Mouse (Mus musculus): ENCODE data around the gene Tbx15.

DNA sequence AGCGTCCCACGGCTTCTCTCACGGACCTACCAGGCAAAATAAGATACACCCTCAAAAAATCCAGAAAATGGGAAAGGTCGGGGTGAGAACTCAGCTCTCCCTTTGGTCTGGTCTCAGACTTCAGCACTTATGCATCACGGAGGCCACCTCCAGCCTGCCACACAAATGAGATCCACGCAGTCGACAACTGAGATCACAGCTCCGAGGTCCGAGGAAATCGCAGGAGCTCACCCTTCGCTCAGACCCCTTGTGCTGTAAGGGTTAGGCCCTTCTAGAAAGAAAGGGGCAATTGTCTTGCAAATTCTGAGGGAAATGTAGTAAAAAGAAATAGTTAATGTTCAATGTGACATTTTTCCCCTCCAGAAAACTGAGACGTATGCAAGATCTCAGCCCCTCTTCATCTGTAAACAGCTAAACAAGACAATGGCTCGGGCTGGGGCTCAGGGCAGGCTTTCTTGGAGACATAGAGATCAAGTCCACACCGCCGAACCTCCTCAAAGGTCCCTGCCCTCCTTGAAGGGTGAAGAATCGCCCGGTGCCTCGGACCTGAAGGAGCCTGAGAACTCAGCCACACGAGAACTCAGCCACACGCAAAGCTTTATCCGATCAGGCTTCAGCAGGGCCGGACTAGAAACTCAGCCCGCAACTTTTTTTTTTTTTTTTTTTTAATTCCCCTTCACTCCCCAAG, 4.9 kb upstream of the Tbx15 start:
- TF ChIP-seq CTCF (IDR thresholded peaks at IDR 0.05; ENCODE audit: low read depth): no peak
- TF ChIP-seq EP300 (IDR thresholded peaks at IDR 0.05; ENCODE audit: low read depth): no peak
